Mouse (Mus musculus) liver, embryonic 14.5 days (tissue): ENCODE data around the gene Vps52.
A peak's percentile ranks its signal among the peaks of the same experiment; 100 is the strongest.

Experiments used
- CTCF ChIP-seq: IDR thresholded peaks from 2 replicates; pipeline ENCODE4 v1.5.1; 2016; ENCODE audit warnings: antibody characterized with exemption, low read depth, control low read depth
- EP300 ChIP-seq: IDR thresholded peaks from 2 replicates; pipeline ENCODE4 v1.6.1; 2016; ENCODE audit warnings: antibody characterized with exemption, low read depth

GRCm38 (mm10) chr17:33929371-33930279, 26.0 kb upstream of the Vps52 start, which contains the start of gene Rgl2:
- TF ChIP-seq CTCF: peak; percentile 66
- peak; percentile 62 for TF ChIP-seq EP300
